Mouse (Mus musculus): ENCODE results near the gene 3110082I17Rik.

Gene 3110082I17Rik

DNA sequence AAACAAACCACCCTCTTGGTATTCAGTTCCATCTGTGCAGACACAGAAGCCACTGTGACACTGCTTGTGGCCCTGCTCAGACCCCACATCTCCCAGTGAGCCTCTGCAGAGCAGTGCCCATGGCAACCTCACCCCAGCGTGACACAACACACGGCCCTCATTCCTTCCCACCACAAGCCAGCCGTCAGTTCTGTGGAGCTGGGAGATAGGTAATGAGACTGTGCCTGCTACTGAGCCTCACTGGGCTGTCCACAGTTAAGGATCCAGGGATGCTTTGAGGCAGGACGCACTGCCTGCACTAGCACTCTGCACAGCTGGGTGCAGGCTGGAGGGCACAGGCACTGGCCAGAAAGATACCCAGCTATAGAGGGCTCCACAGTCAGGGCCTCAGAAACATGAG lies 10.4 kb downstream of the 3110082I17Rik start:
- no peak for DNase-seq

DNA sequence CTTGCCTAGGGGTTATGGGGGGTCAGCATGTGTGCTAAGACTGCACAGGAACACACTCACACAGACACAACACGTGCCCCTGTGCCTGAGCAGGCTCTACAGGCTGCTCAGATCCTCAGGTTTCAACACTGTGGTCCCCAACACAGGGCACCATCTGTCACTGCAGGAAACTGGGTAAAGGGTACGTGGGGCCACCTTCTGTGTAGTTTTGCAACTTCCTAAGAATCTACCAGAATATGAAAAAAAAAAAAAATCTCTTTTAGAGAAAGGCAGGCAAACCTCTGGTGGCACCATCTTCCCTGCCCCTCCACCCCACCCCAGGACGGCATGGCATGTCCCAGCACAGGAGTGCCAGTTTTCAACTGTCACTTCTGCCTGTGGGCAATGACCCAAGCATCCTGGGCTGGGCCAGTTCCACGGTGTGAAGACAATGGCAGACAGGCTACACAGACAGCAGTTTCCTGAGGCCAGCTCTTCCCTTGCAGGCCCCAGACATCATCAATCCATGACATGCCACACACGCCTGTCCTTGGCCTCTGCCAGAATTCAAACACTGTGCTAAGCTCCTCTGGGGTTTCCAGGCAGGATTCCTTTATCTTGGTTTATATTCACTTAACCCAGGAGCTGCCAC lies 11.1 kb downstream of the 3110082I17Rik start:
- DNase-seq = peak; percentile 48 to 51

DNA sequence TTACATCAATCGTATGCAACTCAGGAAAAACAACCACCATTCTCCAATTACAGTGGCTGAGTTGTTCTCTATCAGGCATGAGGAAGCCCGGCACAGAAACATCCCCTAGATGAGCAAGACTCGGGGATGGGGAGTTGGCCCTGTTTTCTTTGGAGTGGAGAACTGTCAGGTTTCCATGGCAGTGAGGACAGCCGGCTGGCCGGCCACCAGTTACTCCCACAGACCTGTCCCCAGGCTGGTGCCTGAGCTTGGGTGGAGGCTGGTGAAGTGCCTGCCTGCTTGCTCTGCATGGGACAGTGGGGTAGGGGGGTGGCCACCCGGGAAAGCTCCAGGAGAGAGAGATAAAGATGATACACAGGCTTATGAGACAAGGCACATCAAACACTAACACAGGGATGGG lies 12.3 kb downstream of the 3110082I17Rik start:
- no peak for DNase-seq

DNA sequence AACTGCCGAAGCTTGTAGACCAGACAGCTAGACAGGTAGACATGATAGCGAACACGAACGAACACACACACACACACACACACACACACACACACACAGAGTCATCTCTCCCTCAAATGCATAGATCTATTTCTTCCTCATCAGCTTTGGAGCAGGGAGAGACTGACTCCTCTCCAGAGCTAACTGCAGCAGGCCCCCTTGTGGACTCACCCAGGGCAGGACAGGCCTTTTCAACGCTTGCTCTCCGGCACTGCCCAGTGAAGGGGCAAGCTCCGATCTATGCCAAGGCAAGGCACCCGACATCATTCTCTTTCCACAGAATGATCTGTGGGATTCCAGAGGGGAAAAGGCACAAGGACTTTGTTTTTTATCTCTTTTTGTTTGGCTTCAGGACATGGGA lies 15.1 kb downstream of the 3110082I17Rik start:
- DNase-seq = no peak

DNA sequence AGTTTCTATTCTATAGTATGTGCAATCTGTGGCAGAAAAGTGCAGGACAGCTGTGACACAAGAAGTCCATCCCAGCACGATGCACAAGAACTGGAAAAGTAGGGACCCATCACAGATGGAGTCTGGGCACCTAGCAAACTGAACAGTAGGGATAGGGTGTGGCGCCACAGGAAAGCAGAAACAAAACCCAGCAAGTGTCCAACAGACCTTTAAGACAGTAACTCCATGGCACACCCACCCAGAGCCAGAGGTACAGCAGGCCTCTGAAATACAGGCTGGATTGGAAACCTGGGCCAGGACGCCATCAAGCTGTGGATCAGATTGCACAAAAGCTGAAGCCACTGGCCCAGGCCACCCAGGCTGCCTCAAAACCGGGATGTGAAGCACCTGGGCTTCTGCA lies 17.4 kb downstream of the 3110082I17Rik start:
- no peak for DNase-seq

DNA sequence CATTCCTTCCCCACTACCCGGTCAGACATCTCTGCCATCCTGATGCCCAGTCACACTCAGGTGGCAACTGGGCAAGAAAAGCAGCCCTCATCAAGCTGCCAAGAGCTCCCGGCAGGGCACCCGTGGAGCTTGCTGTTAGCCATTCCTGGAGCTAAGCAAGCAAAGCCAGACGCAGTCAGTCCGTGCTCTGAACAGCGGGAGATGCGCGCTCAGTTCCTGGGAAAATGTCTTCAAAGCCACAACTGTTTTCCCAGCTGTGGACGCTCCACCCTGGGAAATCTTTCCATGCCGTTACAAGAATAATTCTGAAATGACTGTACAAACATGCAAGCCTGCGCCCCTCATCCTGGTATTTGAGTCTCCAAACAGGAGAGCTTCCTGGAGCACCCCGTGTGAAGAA lies 17.9 kb downstream of the 3110082I17Rik start:
- peak; percentile 31 to 34 for DNase-seq

DNA sequence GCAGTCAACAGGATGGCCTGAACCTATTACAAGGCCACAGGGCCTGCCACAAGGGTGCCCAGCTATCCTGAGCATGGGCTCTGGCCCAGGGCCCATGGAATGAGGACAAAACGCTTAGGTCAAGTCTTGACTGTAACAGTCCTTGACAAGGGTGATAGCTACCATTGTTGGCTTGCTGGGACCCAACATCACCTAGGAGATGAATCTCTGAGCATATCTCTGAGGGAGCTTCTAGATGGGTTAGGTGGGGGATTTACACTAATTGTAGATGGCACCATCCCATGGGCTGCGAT lies 18.7 kb downstream of the 3110082I17Rik start:
- no peak for DNase-seq

DNA sequence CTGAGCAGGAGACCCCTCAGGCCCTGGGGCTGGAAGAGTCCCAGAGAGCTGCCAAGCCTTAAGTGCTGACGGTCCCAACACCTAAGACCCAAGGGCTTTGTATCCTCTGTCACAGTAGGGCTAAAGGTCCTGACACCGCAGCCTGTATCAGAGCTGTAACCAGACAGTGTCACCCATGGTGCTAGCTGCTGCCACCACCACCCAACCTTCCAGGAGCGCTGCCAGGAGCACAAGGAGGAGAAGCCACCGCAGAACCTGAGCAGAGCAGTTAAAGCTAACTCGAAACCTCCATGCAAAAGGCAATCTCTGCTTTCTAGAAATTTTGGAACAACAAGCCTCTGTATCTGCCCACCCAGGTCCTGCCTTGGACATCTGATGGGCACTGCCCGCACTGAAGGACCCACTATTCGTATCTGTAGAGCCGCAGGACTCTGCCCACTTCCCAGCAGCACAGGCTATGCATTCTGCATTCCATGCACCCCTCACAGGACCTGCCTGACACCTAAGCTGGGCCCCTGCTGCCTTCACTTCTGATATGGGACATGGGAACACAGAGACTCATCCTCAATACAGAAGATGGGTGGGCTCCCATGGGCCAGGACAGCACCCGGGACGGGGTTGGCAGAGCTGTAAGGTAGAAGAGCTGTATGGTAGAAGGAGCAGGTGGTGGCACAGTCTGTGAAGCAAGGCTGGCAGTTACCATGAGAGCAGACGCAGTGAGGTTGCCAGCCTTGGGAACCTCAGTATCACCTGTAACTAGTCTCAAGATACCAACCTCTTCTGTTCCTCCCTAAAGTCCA lies 19.2 kb downstream of the 3110082I17Rik start:
- peak; percentile 53 to 64 for DNase-seq

DNA sequence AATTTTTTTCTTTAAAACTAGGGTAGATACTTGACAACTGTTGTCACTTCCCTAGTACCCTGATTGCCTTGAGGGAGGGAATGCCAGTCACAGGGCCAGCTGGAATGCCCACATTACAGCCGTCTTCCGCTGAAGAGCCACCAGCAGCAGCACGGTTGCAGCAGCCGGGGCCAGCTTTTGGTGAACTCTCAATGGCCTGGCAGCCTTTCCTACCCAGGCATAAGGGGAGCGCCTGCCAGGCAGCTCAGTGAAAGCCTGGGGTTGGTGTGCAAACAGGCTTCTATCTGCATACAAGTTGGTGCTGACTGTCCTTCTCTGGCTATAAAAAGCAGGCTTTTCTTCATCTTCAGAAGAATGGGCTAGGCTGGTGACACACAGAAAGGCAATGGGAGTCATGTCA lies 19.9 kb downstream of the 3110082I17Rik start:
- DNase-seq = peak; percentile 47 to 58

DNA sequence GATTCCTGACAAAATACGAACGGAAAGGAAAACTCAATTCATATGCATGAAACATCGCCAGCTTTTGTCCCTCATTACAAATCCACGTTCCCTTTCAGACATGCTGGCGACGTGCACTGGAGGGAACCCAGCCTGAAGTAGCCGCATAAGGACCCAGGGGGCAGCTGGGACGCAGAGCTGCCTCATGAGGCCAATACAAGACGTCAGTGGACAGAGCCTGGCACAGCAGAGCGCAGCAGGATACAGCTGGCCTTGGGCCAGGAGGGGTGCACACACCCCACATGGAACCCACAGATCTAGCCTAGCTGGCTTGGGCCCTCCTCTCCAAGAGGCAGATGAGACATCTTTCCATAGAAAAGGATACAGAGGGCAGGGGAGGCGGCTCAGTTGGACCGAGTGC lies 21.9 kb downstream of the 3110082I17Rik start:
- no peak for DNase-seq

DNA sequence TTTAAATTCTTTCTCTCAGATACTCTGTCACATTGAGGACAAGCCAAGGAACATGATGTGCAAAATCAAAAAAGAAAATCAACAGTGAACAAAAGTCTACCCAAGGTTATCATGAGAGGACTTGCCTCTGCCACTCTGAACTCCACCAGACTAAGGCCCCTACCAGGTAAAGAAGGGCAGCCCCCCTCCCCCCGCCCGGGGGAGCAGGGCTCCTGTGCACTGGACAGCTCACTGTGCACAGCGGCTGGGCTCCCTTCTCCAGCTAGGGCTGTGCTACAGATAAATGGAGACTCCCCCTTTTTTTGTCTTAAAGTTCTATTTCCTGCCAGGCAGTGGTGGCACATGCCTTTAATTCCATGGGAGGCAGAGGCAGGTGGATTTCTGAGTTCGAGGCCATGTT lies 22.6 kb downstream of the 3110082I17Rik start:
- DNase-seq = no peak

DNA sequence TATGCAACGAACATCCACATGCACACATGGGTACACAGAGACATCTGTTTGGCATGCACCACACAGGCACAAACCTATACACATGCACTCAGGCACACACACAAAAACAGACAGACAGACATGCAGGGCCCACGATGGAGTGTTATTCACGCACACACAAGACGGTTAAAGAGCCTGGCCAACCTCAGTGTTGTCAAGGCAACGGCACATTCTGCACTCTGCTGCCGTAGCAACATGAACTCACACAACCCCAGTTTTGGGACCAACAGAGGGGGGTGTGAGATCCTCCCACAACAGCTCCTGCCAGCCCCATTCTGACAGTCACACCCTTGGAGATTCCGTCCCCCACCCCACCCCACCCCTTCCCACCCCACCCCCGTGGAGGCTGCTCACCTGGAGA lies 25.4 kb downstream of the 3110082I17Rik start:
- no peak for DNase-seq

DNA sequence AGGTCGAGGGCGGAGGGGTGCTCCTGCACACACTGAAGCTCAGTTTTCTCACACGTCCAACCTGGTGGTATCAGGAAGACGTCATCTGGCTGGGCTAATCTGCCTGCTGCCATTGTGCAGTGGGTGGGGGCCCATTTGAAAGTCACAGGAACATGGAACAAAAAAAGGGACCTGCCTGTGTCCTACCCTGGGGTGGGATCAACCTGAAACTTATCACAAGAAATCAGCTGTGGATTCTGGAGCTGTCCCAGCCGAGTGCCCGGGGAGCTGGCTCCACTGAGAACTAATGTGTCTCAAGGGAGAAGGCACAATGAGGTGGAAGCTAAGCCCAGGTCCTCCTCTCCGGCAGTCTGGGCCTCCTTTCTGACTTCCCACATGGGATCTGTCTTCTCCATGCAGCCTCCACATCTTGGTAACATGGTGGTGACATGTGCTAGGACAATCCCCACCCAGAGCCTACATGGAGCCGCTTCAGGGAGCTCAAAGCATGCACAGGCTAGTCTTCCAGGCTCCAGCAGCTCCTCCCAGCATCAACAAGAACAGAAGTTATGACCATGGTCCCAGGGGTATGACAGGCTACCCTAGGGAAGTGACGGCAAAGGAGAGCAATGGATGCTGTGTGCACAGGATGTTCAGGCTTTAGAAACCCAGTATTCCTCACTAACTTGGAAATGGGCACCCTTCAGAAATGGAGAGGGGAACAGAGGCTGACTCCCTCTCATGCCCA lies 26.3 kb downstream of the 3110082I17Rik start:
- DNase-seq = no peak

DNA sequence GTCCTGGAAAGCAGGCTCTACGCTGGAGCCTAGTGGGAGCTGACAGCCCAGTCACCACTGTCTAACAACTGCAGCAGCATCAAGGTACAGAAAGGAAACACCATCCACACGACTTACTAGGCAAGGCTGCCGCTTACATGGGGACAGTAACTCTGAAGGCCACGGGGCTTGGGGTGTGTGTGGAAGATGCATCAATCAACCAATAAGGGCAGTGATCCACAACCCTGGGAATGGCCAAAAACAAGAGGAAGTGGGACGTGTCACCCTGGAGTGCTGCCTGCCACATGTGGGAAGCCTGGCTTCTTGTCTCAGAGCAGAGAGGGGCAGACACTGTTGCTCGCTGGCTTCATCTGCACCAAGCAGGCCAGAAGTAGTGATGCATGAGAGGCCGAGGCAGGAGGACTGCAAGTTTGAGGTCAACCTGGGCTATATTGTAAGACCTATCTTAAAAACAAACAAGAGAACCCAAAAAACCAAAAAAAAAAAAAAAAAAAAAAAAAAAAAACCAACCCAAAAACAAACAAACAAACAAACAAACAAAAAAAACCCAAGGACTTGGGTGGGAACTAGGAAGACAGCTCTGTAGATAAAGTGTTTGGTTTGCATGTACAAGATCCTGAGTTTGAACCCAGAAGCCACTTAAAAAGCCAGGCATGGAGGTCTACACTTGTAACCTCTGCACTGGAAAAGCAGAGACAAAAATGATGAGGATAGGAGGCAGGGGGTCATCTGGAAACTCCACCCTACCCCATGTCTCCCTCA lies 27.4 kb downstream of the 3110082I17Rik start:
- no peak for DNase-seq

DNA sequence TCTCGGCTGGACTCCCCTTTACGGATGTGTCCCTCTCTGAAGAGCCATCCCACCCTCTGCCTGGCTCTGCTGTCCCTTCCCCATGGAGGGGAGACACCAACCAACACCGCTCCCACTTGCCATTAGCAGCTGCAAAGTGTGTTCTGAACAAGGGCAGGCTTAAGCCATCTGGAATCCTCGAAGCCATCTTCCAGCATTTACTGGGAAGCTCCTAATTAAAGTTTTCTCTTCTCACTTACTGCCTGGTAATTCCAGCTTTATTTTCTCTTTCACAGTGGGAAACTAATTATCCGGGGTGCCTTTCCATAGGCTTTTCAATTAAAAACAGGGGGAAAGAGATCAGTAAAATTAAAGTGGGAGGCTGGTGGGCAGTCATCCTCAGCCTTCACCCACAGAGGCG lies 28.0 kb downstream of the 3110082I17Rik start:
- DNase-seq = no peak

DNA sequence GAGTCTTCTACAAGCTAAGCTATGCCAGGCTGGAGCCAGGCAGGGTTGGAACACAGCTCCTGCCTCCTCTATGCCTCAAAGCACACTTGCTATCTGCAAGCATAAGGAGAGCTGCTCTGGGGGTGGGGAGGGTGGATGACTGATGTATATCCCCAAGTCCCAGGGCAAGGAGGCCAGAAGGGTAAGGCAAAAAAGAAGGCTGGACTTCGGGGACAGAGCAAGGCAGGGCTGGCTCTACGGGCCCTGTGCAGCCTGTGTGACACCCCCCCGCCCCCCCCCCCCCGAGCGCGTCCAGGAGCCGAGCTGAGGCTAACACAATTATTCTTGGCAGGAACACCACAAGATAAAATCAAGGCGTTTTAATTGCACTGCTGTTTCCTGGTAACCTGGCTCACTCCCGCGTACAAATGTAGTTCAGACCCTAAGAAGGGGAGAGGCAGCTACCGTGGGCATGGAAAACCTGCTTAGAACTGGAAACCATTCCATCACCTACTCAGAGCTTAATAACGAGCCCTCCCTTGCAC lies 30.4 kb downstream of the 3110082I17Rik start:
- peak in 1 of 2 experiments; percentile 29 for DNase-seq

DNA sequence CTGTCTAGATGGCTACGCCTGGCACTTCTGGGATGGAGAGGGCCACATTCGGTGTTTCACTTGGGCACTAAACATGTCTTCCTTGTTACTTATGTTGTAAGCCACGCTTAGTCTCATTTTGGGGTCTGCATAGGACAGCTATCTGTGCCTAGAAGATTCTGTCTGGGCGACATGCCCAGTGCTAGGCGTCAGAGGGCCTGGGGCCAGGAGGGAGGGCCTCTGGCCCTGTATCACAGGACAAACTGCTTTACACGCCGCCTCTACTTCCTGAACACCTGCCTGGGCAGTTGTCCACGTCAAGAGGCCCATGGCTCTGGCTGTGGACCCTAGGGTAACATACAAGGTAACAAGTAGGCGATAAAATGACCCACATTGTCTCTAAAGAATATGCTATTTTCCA lies 32.3 kb downstream of the 3110082I17Rik start:
- peak; percentile 29 to 39 for DNase-seq

DNA sequence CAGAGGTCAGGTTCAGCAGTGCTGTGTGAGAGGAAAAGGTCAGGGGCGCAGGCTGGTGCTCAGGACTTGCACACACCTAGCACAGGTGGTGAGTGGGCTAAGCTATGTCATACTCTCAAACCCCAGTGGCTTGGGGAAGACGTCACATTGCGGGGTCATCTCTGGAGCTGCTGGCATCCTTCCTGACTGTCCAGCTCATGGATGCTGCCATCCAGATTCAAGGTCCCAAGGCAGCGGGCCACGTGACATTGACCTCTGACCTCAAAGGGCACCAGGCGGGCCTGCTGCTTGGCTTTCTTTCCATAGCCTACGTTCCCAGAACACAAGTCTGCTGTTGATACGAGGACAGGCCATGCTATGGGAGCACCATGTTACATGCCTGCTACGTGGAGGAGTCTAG lies 33.3 kb downstream of the 3110082I17Rik start:
- DNase-seq = no peak

DNA sequence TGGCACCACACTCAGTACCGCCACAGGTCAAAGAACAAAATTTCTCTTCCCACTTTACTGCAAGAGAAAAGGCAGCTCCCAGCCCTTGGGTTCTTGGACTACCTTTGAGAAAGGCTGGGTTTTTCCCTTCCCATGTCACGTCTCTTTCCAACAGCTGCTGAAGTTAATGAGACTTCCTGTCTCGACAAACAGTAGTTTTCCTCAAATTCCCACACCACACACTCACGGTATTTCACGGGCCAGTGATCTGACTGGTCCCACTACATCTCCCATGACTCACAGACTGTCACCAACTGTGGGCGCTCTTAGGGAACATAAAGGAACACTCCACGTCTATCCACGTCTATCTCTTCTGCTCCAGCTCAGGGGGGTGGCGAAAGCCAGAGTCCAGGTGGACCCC lies 35.1 kb downstream of the 3110082I17Rik start:
- DNase-seq = no peak

DNA sequence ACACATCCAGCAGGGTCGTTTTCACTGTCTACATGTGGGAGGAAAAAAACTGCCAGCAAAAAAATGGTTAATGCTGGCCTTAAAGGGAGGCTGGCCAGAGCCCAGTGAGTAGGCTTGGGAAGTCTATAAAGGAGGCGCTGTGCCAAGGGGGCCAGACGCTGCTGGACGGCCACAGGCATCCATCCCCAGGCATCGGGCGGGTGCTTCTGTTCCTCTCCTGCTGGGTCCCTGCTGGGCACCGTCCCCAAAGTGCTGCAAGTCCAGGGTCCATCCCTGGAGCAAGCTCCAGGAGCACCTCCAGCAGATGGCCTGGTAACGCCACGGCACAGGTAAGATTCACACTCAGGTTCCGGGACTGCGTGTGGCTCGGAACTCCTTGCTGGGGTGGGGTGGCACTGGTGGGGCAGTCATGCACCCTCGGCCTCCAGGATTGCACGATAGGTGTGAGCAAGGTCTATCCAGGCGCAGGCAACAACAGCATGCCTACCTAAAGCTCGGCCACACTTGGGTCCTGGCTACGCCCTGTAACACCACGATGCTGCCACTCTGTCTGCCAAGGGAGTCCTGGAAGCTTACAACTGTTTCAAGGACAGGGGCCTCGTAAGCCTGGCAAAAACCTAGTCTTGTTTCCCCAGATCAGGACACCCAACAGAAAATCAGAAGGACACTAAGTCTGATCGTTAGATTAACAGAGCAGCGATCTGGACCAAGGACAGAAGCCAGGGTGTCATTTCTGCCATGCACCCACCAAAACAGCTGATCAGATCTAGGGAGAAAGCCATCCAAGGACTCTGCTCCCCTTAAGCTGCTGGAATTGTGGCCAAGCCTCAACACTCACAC lies 37.1 kb downstream of the 3110082I17Rik start, which contains the start of gene Gper1:
Gene Gper1, plus strand, starts transcription at position 126 of the 840 bp plus-strand sequence.
- peak; percentile 58 to 59 for DNase-seq

DNA sequence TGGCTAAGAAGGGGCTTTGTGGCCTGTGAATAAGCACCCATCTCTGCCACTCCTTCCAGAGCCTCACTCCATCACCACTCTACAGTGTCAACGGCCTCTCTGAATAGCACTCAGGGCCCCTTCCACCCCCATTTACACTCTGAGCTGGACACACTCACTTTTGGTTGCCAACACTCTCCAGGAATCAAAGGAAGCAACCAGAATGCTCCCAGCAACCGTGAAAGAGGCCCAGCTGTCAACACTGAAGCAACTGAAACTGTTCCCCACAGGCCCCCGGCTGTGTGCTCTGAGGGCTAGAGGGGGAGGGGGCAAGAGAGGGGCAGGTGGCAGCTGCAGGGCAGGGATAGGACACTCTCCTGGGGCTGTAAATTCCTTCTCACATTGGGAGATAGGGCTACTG lies 41.7 kb downstream of the 3110082I17Rik start:
- DNase-seq = no peak

DNA sequence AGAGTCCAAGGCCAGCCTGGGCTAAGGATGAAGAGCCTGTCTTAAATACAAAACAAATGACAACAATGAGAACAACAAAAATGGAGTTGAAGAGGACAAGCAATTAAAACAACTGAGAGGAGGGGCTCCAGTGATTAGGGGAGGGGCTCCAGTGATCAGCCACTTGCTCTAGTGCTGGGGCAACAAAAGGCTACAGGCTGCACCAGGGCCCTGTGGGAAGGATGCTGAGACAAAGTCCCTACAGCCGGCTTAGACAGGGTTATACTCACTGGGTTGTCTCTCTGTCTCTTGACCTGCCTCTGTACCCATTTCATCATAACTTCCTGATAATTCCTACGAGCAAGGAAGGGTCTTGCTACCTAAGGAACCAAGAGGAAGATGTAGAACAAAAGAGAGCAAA lies 42.2 kb downstream of the 3110082I17Rik start:
- no peak for DNase-seq

Measured in cerebellum, adult 18-20 months (tissue).